Mouse (Mus musculus): ENCODE measurements around the gene Muc4.

The Muc4 gene

DNA sequence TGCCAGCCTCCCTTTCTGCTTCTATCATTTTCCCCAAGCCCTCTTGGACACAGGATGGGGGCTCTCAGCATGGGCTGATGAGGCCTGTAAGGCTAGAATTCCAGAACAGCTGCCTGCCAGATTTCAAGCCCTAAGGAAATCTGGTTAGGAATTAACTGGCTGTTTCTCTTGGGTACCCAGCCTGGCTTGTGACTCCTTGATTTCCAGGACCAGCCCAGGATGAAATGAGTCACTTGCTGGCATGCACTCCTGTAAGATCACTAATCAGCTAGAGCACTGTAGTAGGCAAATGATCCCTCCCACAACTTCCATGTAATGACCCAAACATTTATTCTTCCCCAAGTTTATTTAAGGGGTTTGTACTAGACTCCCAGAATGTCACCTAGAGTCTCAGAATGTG lies 7.4 kb upstream of the Muc4 start:
- no peak for DNase-seq

GRCm38 (mm10) chr16:32728730-32729129 lies 7.0 kb upstream of the Muc4 start:
- DNase-seq, result no peak

DNA sequence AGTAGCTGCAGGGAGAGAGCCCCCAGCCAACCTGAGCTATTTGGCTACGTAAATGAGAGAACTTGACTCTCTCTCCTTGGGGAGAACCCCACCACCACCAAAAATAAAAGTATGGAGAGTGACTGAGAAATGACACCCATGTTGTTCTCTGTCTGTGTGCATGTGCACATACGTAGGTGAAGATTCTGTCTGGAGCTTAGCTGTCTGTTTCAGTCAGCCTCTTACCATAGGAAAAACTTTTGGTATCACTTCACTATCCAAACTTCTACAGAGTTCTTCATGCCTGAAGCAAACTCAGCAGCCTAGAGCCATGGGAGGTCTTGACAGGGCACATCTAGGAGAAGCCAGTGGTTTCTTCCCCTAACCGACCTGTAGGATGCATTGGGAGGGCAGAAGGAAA lies 2.5 kb upstream of the Muc4 start:
- DNase-seq, result no peak

DNA sequence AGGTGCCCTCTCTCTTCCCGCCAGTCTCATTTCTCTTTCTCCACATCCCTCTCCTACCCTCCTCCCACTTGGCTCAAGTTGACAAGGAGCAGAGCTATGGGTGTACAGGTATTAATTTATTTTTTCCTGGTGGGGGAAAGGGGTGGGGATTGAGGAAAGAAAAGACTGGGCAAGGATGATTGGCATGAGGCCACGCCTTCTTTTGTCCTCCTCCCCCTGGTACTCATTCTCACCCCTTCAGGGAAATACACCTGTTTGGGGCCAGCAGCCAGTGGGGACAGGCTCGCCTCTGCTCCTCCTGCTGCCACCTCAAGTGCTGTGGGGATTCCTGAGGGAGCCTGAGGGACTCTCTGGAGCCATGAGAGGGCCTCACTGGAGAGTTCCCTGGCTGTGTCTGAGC lies 336 bp downstream of the Muc4 start:
- peak; percentile 52 for DNase-seq

DNA sequence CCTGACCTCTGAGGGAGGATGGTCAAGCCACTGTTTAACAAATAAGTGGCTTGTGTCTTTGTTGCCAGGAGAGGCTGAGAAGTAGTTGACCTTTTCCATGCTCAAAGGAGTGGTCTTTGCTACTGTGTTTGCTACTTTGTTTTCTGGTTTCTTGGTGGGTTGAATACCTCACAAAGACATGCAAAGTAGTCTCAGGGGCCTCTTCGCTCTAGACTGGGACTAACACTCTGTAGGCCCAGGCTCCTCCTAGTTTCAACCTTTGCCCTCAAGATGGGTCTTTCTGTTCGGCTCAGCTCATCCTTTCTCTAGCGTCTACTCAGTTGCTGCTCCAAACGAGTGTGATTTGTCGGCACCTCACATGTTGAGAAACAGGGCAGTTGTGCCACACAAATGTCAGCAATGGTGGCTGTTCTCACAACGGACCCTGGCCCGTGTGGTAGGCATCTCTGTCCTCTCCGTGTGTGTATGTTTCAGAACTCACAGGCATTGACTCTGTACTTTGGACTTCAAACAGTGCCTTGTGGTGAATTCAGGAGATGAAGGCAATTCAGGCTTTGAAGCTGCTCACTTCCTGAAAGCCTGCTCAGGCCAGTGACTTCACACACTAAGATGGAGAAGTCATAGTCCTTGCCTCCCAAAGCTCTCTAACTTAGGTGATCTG lies 4.4 kb downstream of the Muc4 start:
- DNase-seq, result no peak

- DNase-seq, result no peak
Observed at GRCm38 (mm10) chr16:32741366-32741765, 5.7 kb downstream of the Muc4 start.

GRCm38 (mm10) chr16:32742712-32743111 lies 7.0 kb downstream of the Muc4 start:
- DNase-seq, result no peak

GRCm38 (mm10) chr16:32745852-32746251 lies 10.2 kb downstream of the Muc4 start:
- peak; percentile 70 for DNase-seq

GRCm38 (mm10) chr16:32750242-32751127 lies 14.8 kb downstream of the Muc4 start:
- DNase-seq, result no peak

GRCm38 (mm10) chr16:32764550-32764949 lies 28.9 kb downstream of the Muc4 start:
- DNase-seq, result no peak

GRCm38 (mm10) chr16:32764961-32765360 lies 29.3 kb downstream of the Muc4 start:
- DNase-seq, result no peak

- DNase-seq, result no peak
Observed at GRCm38 (mm10) chr16:32766904-32767303, 31.2 kb downstream of the Muc4 start.

GRCm38 (mm10) chr16:32776676-32777075 lies 41.0 kb downstream of the Muc4 start:
- DNase-seq, result no peak

- no peak for DNase-seq
Observed at GRCm38 (mm10) chr16:32778956-32779355, 43.3 kb downstream of the Muc4 start.

GRCm38 (mm10) chr16:32783324-32784062 lies 47.8 kb downstream of the Muc4 start:
- peak; percentile 63 for DNase-seq

DNA sequence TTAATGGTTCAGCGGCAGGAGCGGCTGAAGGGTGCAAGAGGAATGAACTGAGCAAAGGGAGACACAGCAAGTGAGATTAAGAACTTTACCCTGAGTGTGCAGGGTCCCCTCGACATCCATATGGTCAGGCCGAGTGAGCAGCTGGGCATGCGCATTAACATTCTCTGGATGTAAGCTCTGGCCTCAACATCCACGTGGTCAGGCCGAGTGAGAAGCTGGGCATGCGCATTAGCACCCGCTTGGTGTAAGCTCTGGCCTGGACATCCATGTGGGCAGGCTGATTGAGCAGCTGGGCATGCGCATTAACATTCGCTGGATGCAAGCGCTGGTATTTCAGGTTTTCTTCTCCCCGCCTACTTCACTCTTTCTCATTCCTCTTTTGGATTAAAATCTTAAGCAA lies 49.2 kb downstream of the Muc4 start:
- no peak for DNase-seq

DNA sequence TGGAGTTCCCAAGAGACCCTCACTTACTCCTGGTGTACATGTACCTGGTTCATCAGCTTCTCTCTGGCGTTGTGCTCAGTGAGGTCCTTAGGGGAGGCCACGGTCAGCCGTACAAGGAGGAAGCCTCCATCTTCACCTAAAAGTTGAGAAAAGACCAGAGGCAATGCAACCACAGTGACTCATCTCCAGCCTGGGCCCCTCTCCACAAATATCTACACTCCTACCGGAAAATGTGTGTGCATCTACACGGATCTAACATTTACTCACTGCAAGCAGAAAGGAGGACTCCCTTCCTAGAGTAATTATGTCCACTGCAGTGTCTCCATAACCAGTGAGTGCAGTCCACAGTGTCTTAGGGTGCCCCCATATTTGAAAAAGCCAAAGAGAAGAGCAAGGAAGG lies 54.4 kb downstream of the Muc4 start:
- no peak for DNase-seq

DNA sequence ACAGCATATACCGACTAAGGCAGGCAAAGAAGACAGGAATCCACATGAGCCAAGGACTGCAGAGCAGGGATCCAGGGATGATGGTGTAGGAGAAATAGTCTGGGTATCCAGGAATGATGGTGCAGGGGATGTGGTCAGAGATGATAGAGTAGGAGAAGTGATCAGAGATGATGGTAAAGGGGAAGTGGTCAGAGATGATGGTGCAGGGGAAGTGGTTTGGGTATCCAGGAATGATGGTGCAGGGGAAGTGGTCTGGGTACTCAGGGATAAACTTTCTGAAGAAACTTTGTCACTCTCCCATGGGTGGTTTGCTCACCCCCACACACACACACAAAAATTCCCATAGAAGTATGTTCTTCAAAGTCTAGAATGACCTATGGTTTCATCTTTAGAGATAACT lies 59.5 kb downstream of the Muc4 start:
- no peak for DNase-seq

DNA sequence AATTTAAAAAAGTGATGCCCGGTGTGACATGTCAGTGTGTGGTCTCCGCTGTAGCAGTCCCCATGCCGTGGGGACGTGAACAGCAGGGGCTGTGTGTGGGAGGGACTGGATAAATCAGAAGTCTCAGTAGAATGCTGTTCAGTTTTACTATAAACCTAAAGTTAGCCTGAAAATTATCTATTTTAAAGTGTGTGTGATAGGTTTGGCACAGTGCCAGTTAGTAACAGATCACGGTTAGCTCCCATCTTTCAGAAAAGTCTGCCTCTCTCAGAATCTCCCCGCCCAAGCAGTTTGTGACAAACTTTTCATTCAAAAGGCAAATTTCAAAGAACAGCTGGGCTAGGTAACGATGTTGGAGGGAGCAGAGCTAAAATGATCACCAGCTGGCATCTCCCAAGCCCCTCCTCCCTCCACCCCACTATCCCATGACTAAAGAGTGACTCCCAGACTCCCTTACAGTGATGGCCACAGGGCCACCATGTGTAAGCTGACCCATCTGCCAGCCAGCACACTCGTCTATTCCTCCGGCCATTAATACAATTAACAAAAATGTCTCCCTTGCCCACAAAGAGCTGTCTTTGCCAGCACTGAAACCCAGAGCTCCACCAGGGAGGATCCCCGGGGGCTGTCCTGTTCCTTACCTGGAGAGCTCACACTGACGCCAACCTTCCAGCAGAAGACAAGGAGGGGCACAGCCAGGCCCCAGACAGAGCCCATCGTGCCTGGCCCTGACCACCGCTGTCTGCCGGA lies 61.2 kb downstream of the Muc4 start:
- DNase-seq, result no peak

DNA sequence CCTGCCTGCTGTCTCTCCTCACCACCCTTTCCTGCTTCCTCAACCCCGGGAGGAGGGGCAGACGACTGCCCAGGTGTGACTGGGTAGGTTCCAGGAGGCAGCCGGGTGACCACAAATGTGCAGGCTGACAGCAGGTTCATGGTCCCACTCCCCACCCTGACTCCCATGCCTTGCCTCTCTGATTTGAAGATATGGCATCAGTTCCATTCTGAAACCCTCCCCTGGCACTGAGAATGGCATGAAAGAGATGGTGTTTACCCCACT lies 61.7 kb downstream of the Muc4 start, which contains the start of gene Muc20:
Gene Muc20, minus strand, starts transcription at position 10 of the 264 bp plus-strand sequence.
- DNase-seq, result no peak

DNA sequence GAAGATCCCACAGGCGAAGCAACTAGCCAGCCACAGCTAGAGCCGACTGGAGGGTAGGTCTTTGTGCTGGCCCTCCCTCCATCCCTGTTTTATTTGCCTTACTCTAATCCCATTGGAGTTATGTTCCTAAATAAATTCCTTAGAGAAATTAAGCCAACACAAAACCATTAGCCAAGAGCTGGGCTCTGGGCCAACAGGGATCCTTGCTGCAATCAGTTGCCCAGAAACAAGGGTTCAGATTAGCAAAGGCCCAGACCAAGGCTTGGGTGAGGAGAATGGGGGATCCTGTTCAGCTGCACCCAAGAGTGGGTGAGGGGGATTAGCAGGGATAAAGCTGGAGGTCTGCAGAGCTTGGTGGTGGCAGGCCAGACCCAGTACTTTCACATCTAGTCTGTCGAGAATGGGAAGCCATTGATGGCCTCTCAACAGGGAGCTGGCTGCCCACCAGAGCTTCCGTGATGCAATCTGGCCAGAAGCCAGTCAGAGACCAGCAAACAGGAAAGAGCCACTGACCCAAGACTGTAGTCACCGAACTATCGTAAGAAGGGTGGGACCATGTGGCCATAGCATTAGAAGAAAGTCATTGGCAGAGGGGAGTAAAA lies 67.7 kb downstream of the Muc4 start:
- DNase-seq, result peak; percentile 88

GRCm38 (mm10) chr16:32803901-32804300 lies 68.2 kb downstream of the Muc4 start:
- DNase-seq, result no peak

DNA sequence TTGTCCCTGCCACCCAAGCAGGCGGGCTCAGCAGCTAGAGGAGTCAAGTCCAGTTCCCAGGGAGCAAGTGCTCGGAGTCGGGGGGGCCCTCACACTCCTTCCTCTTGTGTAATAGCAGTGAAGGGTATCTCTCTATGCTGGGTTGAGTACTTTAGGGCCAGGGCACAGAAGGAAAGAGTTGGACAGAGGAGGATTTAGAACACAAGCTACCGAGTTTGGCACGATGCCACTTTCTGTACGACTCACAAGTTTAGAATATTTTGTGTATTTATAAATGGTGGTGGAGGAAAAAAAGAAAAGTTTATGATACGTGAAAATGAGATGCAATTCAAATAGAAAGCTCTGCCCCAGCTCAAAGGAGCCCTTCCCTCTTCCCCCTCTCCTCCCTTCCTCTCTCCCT lies 69.5 kb downstream of the Muc4 start:
- peak; percentile 31 for DNase-seq

All from lung, postnatal 10 days (tissue).